Mouse (Mus musculus): Measurements from ENCODE around the gene Arhgap33. TPM values are rescaled to one million over a fixed set of nuclear protein-coding genes. Genes with fewer than 3 reads are reported as not detected.

Arhgap33 gene
- total and polyA plus RNA-seq, 3 experiments, result 0.34 to 3.0 (median 0.37) TPM

DNA sequence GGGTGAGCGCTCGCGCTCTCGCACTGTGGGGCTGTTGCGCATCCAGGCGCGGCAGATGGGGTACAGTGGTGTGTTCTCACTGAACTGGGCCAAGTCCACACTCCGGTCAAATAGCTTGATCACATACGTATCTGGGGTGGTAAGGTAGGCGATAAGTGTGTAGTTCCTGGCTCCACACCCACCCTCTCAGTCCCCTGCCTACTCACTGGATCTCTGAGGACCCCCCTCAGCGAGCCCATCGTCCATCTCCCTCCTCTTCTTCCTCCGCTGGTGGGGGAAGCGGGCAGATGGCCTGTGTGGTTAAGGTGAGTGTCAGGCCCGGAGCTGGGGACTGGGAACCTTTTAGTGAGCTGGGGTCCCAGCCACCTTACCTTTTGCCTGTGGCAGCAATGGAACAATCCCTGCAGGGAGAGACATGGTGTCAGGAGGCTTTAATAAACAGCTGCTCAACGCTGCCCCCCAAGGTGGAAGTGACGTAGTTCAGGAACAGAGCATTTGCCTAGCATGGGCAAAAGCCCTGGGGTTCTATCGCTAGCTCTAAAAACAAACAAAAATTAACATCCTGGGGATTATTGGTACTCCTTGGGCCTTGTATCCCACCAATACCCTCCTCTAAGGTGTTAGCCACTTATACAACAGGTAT, 22.2 kb upstream of the Arhgap33 start:
- H3K9ac ChIP-seq (ENCODE audit: low read depth, low read length), result no peak overlapping the region
- peaks cover 3% of the 10 kb centered on the region for H3K4me1 ChIP-seq (ENCODE audit: control insufficient read depth, insufficient read depth, low read length)
- no peak overlapping the region for H3K4me3 ChIP-seq
- no peak overlapping the region for H3K27ac ChIP-seq
- no peaks in the 10 kb centered on the region for H3K79me2 ChIP-seq (replicated peaks; ENCODE audit: control insufficient read depth, insufficient read depth, low read length)
- H3K27me3 ChIP-seq (ENCODE audit: control insufficient read depth, insufficient read depth, low read length), result no peaks in the 10 kb centered on the region
- H3K36me3 ChIP-seq (ENCODE audit: control insufficient read depth, insufficient read depth, low read length), result no peaks in the 10 kb centered on the region
- intact Hi-C loops (cut with DNase I), result no loop called here
- DNase-seq, result no peak
- 92% methylated on average over 18 of the region's 18 CpGs for WGBS
- TF ChIP-seq CTCF (IDR thresholded peaks at IDR 0.05) (peak; percentile 44), POLR2A (IDR thresholded peaks at IDR 0.05; ENCODE audit: insufficient read depth, low read depth, low read length) (no peak), EP300 (IDR thresholded peaks at IDR 0.05; ENCODE audit: insufficient read depth, low read depth, low read length) (no peak)

DNA sequence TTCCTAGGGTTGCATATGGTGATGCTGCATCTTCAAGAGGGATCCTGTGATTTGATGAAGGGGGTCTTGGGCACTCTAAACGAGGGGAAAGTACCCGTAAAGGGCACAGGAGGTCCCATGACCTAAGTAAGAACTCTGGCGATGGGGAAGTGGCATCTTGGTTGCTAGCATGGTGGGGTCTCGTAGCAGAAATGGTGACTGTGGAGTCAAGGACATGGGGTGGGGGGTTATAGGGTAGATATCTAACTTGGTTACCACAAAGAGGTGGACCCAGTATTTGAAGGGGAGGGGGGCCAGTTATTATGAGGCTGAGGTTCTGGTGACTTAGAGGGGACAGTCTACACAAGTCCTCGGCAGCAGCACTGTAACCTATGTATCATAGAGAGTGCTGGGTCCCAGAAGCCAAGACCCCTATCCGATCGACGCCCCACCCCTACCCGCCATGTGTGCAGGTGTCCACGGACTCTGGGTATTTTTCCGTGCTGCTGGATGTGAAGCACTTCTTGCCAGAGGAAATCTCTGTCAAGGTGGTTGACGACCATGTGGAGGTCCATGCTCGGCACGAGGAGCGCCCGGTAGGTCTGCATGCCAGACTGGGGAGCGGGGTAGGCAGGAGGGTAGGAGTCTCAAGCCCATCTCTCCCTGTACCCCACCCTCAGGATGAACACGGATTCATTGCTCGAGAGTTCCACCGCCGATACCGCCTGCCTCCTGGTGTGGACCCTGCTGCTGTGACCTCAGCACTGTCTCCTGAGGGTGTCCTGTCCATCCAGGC, 19.1 kb upstream of the Arhgap33 start:
- H3K79me2 ChIP-seq (replicated peaks; ENCODE audit: control insufficient read depth, insufficient read depth, low read length), result no peaks in the 10 kb centered on the region
- H3K4me1 ChIP-seq (ENCODE audit: control insufficient read depth, insufficient read depth, low read length), result peaks cover 2% of the 10 kb centered on the region
- TF ChIP-seq POLR2A (IDR thresholded peaks at IDR 0.05; ENCODE audit: insufficient read depth, low read depth, low read length) (no peak), CTCF (IDR thresholded peaks at IDR 0.05) (no peak), EP300 (IDR thresholded peaks at IDR 0.05; ENCODE audit: insufficient read depth, low read depth, low read length) (no peak)
- peak in 1 of 2 experiments; percentile 38 for DNase-seq
- 61% methylated on average over 22 of the region's 22 CpGs for WGBS
- peak overlapping the region; percentile 60 for H3K4me3 ChIP-seq
- peak overlapping the region; percentile 99 for H3K27ac ChIP-seq
- peak overlapping the region; percentile 78 for H3K9ac ChIP-seq (ENCODE audit: low read depth, low read length)
- H3K27me3 ChIP-seq (ENCODE audit: control insufficient read depth, insufficient read depth, low read length), result no peaks in the 10 kb centered on the region
- no peaks in the 10 kb centered on the region for H3K36me3 ChIP-seq (ENCODE audit: control insufficient read depth, insufficient read depth, low read length)
- intact Hi-C loops (cut with DNase I), result no loop called here

DNA sequence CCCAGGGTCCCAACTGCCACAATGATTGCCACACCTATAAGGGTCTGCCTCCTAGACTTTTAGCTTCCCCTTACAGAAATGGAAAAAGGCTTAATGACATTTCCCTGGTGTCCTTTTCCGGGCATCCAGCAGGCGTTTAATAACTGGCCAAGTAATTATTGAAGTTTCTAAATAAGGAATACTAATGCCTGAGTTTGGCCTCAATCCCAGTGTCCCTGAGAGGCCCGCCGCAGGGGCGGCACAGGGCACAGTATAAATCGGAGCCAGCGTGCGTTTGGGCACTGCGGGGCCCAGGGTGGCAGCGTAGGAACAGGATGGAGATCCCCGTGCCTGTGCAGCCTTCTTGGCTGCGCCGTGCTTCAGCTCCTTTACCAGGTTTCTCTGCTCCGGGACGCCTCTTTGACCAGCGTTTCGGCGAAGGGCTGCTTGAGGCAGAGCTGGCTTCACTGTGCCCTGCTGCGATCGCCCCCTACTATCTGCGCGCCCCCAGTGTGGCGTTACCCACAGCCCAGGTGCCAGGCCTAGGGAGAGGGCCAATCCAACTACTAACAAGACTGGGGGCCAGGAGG, 18.2 kb upstream of the Arhgap33 start:
- TF ChIP-seq EP300 (IDR thresholded peaks at IDR 0.05; ENCODE audit: insufficient read depth, low read depth, low read length) (0 out of 2 replicates have a peak, but pooled peaks have one; percentile 27), CTCF (IDR thresholded peaks at IDR 0.05) (0 out of 2 replicates have a peak, but pooled peaks have one; percentile 3), POLR2A (IDR thresholded peaks at IDR 0.05; ENCODE audit: insufficient read depth, low read depth, low read length) (peak; percentile 96)
- Histone ChIP-seq H3K79me2 (replicated peaks; ENCODE audit: control insufficient read depth, insufficient read depth, low read length) (no peaks in the 10 kb centered on the region), H3K4me1 (ENCODE audit: control insufficient read depth, insufficient read depth, low read length) (no peaks in the 10 kb centered on the region; the same call in 1 of the 2 replicates), H3K9ac (ENCODE audit: low read depth, low read length) (peak overlapping the region; percentile 80), H3K4me3 (peak overlapping the region; percentile 60), H3K36me3 (ENCODE audit: control insufficient read depth, insufficient read depth, low read length) (no peaks in the 10 kb centered on the region), H3K27me3 (ENCODE audit: control insufficient read depth, insufficient read depth, low read length) (no peaks in the 10 kb centered on the region), H3K27ac (peak overlapping the region; percentile 99)
- DNase-seq, result peak; percentile 77
- WGBS, result 2% methylated on average over 23 of the region's 23 CpGs
- intact Hi-C loops (cut with DNase I), result no loop called here

DNA sequence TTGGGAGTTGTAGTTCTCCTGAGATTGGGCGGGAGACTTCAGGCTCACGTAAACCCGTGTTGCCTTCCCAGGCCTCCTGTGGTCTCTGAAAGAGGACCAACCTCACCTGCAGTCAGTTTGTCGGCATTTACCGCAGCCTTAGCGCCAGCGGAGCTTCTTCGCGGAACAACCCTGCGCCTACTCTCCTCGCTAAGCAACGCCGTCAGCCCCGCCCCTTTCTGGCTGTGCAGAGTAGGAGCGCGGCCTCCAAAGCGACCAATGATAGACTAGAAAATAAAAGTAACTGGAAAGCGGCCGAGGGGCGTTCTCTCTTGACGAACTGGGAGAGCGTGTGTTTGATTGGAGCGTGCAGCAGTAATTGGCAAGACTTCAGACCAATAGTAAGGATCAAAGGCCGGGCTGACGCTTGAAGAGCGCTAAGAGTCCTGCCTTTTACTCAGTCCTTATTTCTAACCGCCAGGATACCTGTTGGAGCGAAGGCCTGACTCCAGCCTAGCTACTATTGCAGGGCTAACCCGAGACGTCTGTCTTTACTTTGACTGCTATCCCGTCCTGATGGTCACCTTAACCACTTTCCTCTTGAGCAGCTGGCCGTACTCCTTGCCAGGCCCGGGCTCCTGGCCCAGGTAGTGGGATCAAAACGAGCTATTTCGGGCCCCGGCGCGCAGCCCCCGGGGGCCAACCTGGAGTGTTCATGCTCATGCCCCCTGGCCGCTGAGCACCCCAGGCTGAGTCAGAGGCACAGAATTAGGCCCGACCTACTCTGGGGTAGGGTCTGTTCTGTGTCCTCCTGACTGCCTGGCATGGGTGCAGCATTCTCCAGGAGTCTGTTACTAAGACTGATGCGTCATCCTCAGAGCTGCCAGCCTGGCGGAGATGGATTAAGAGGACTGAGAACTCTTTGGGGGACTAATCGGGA, 17.5 kb upstream of the Arhgap33 start, which contains the start of the genes Hspb6 and Proser3:
Gene Hspb6 (plus strand): TSS at position 77 of the 919 bp plus-strand sequence.
Gene Proser3 (minus strand): TSS at position 198 of the 919 bp plus-strand sequence.
- Histone ChIP-seq H3K27me3 (ENCODE audit: control insufficient read depth, insufficient read depth, low read length) (no peaks in the 10 kb centered on the region), H3K4me3 (peak within 1 kb of the TSS; percentile 60), H3K9ac (ENCODE audit: low read depth, low read length) (peak within 1 kb of the TSS; percentile 80), H3K36me3 (ENCODE audit: control insufficient read depth, insufficient read depth, low read length) (no peaks in the 10 kb centered on the region), H3K27ac (peak within 1 kb of the TSS; percentile 99), H3K79me2 (replicated peaks; ENCODE audit: control insufficient read depth, insufficient read depth, low read length) (no peaks in the 10 kb centered on the region), H3K4me1 (ENCODE audit: control insufficient read depth, insufficient read depth, low read length) (no peaks in the 10 kb centered on the region; the same call in 1 of the 2 replicates)
- under 1% methylated on average over 44 of the region's 44 CpGs for WGBS
- TF ChIP-seq EP300 (IDR thresholded peaks at IDR 0.05; ENCODE audit: insufficient read depth, low read depth, low read length) (peak; percentile 60; the same call in 1 of the 2 replicates), CTCF (IDR thresholded peaks at IDR 0.05) (peak; percentile 31), POLR2A (IDR thresholded peaks at IDR 0.05; ENCODE audit: insufficient read depth, low read depth, low read length) (peak; percentile 97)
- intact Hi-C loops (cut with DNase I), result no loop called here
- peak; percentile 95 to 98 for DNase-seq

Measured in heart, adult 2 months (tissue).